Mouse (Mus musculus) kidney, embryonic 14.5 days (tissue): ENCODE measurements around the gene Arnt2. TPM values are rescaled to one million over a fixed set of nuclear protein-coding genes. Genes with fewer than 3 reads are reported as not detected.

ENCODE experiments used
- ATAC-seq: fragments of 200-750 bp; cut with Nextera tagmentation; 2 replicates; pipeline ENCODE4 v1.8.0; 2017; ENCODE audit warnings: moderate number of reproducible peaks, mild to moderate bottlenecking, moderate TSS enrichment, moderate library complexity; ENCODE audit not compliant: low FRiP score, low TSS enrichment
- H3K27ac ChIP-seq: fragments of 300-500 bp; sonication (generic); 2 replicates; pipeline ENCODE4 v1.5.1; 2014; ENCODE audit warnings: low read depth, mild to moderate bottlenecking, low read length, moderate library complexity, mixed read lengths
- H3K27me3 ChIP-seq: fragments of 300-500 bp; sonication (generic); 2 replicates; pipeline ENCODE4 v1.6.1; 2014; ENCODE audit warnings: mild to moderate bottlenecking, low read length; ENCODE audit not compliant: control insufficient read depth, insufficient read depth
- H3K36me3 ChIP-seq: fragments of 300-500 bp; sonication (generic); 2 replicates; pipeline ENCODE4 v1.6.1; 2014; ENCODE audit warnings: low read length, mixed read lengths; ENCODE audit not compliant: control insufficient read depth, insufficient read depth
- H3K4me1 ChIP-seq: fragments of 300-500 bp; sonication (generic); 2 replicates; pipeline ENCODE4 v1.6.1; 2014; ENCODE audit warnings: low read length, mixed read lengths; ENCODE audit not compliant: control insufficient read depth, insufficient read depth
- H3K4me2 ChIP-seq: fragments of 300-500 bp; sonication (generic); replicated peaks from 2 replicates; pipeline ENCODE4 v1.6.1; 2014; ENCODE audit warnings: low read depth, mild to moderate bottlenecking, low read length
- H3K4me3 ChIP-seq: fragments of 300-500 bp; sonication (generic); 2 replicates; pipeline ENCODE4 v1.5.1; 2014; ENCODE audit warnings: mild to moderate bottlenecking, low read length
- H3K9ac ChIP-seq: fragments of 300-500 bp; sonication (generic); 2 replicates; pipeline ENCODE4 v1.6.1; 2014; ENCODE audit warnings: low read depth, mild to moderate bottlenecking, low read length, moderate library complexity
- H3K9me3 ChIP-seq: fragments of 300-500 bp; sonication (generic); 2 replicates; pipeline ENCODE4 v1.6.1; 2016; ENCODE audit warnings: low read length; ENCODE audit not compliant: control insufficient read depth
- WGBS: fragments of 180-500 bp; shearing (Covaris S2); extraction: QIAGEN DNeasy Blood & Tissue Kit; methylation state at CpG from one replicate; pipeline ENCODE4 v1.1.7; 2014; 5-methylcytosine and 5-hydroxymethylcytosine counted together
- polyA plus RNA-seq: library from polyadenylated mRNA; unstranded; fragments of >200 nt; fragmentation: Nextera tagmentation; extraction: Ambion mirVana; gene quantifications from 2 replicates; pipeline ENCODE4 v1.2.1, GENCODE M21; 2014

Gene Arnt2
- polyA plus RNA-seq, 1 experiment from 2014 or later: 10.5 TPM

GRCm38 (mm10) chr7:84382346-84382745 lies 27.6 kb downstream of the Arnt2 start:
- WGBS: 86% methylated on average over 3 of the region's 3 CpGs
- H3K4me2 ChIP-seq: no peak overlapping the region
- no peaks in the 10 kb centered on the region for H3K36me3 ChIP-seq
- no peak for ATAC-seq
- H3K9ac ChIP-seq: no peak overlapping the region
- no peak overlapping the region for H3K4me3 ChIP-seq
- no peak overlapping the region for H3K27ac ChIP-seq
- H3K9me3 ChIP-seq: no peaks in the 10 kb centered on the region
- 0 out of 2 replicates have a peak, but pooled peaks cover 3% of the 10 kb centered on the region for H3K4me1 ChIP-seq
- H3K27me3 ChIP-seq: no peaks in the 10 kb centered on the region

- no peak overlapping the region for H3K27ac ChIP-seq
Measured at GRCm38 (mm10) chr7:84380810-84381209, 29.2 kb downstream of the Arnt2 start.

DNA sequence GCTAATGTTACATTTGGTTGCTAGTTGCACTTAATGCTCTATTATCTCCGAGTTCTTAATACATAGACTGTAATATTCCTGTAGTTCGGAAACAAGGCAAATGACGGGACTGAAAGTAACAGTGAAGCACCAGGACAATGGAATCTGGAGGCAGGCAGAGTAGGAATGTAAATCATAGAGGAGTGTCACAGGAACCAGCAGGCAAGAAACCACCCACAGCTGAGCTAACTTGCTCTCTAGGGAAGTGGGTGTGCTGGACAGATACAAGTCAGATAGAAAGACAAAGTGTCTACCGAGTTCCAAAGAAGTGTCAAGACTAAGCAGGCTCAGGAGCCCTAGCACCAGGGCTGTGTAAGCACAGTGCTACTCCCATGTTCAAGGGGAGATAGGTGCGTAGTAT lies 32.6 kb downstream of the Arnt2 start:
- Histone ChIP-seq H3K4me3 (no peak overlapping the region), H3K9ac (no peak overlapping the region), H3K27me3 (no peaks in the 10 kb centered on the region), H3K9me3 (no peaks in the 10 kb centered on the region), H3K4me2 (no peak overlapping the region), H3K4me1 (0 out of 2 replicates have a peak, but pooled peaks cover 3% of the 10 kb centered on the region), H3K27ac (no peak overlapping the region), H3K36me3 (no peaks in the 10 kb centered on the region)
- no peak for ATAC-seq
- 42% methylated on average over 5 of the region's 5 CpGs for WGBS

More at GRCm38 (mm10) chr7:84380810-84381209, 29.2 kb downstream of the Arnt2 start:
- Histone ChIP-seq H3K4me2 (no peak overlapping the region), H3K9me3 (no peaks in the 10 kb centered on the region), H3K4me1 (0 out of 2 replicates have a peak, but pooled peaks cover 3% of the 10 kb centered on the region), H3K36me3 (no peaks in the 10 kb centered on the region), H3K4me3 (no peak overlapping the region), H3K9ac (no peak overlapping the region), H3K27me3 (no peaks in the 10 kb centered on the region)
- no peak for ATAC-seq

GRCm38 (mm10) chr7:84373691-84374090 lies 36.3 kb downstream of the Arnt2 start:
- Histone ChIP-seq H3K9ac (no peak overlapping the region), H3K27ac (no peak overlapping the region), H3K4me2 (no peak overlapping the region), H3K9me3 (no peaks in the 10 kb centered on the region), H3K27me3 (no peaks in the 10 kb centered on the region), H3K4me1 (0 out of 2 replicates have a peak, but pooled peaks cover 3% of the 10 kb centered on the region), H3K36me3 (no peaks in the 10 kb centered on the region), H3K4me3 (no peak overlapping the region)
- 91% methylated on average over 4 of the region's 4 CpGs for WGBS
- no peak for ATAC-seq

DNA sequence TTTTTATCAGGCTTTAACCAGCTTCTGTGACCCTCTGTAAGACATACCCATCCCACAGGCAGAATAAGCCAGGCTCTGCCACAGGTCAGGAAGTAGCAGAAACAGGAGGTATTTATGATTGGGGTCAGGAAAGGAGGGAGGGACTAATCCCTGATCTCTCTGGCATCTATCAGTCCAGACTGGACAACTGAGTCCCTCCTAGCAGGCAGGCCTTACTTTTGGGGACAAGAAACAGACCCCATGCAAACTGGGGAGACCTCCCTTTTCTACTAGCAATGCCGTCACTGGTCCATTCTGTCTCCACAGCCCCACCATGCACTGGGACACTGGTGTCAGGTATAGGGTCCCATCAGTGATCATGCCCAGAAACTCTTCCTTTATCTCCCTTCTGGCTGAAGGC lies 37.1 kb downstream of the Arnt2 start:
- no peak overlapping the region for H3K9ac ChIP-seq
- no peak overlapping the region for H3K4me3 ChIP-seq
- no peak overlapping the region for H3K4me2 ChIP-seq
- 0 out of 2 replicates have a peak, but pooled peaks cover 3% of the 10 kb centered on the region for H3K4me1 ChIP-seq
- no peaks in the 10 kb centered on the region for H3K9me3 ChIP-seq
- no peak for ATAC-seq
- WGBS: 100% methylated on average over 1 of the region's 1 CpGs
- H3K36me3 ChIP-seq: no peaks in the 10 kb centered on the region
- H3K27me3 ChIP-seq: no peaks in the 10 kb centered on the region
- no peak overlapping the region for H3K27ac ChIP-seq

DNA sequence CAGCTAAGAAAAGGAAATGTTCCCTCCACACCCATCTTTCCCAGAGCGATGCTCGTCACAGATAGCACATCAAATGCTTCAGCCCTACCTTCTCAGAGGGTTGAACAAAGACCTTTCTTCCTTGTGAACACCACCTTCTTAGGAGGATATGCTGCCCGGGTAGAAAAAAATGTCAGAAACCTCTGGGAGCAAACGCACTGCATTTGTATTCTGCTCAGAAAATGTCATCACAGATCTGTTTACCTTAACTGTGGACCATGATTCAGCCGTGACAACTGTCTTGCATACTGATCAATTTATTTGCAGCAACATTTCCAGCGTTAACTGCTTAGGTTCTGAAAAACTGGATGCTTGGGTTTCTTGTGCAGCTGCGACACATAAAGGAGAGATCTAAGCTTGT lies 37.7 kb downstream of the Arnt2 start:
- Histone ChIP-seq H3K4me1 (no peaks in the 10 kb centered on the region), H3K27ac (no peak overlapping the region), H3K36me3 (no peaks in the 10 kb centered on the region), H3K9me3 (no peaks in the 10 kb centered on the region), H3K27me3 (no peaks in the 10 kb centered on the region), H3K9ac (no peak overlapping the region), H3K4me3 (no peak overlapping the region), H3K4me2 (no peak overlapping the region)
- 59% methylated on average over 7 of the region's 7 CpGs for WGBS
- no peak for ATAC-seq

DNA sequence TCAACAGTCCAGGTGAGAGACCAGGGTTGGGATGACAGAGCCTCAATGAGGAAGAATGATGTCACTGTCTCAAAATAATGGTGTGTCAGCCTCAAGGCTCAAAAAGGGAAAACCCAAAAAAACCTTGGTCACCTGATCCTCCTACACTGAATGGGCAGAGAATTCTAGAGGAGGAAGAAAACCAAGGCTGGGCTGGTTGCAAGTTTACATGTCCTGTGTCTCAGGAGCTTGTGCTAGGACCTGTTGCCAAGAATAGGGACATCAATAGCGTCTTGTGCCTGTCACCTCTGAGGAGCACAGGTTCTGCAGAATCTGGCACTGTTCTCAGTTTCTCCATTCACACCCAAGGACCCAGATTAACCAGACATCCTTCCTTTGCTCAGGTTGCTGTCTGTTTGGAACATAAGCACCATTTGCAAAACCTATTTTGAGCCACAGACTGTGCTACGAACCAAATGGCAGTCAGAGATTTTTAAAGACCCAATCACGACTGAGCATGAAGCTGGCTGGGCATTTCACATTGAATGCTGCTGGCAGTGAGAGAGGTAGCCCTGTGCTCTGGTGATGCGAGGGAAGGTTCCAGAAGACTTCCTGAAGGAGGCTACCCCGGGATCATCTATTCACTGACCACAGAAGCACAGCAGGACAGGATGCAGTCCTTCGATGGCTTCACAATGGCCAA lies 38.9 kb downstream of the Arnt2 start:
- WGBS: 88% methylated on average over 6 of the region's 6 CpGs
- Histone ChIP-seq H3K4me1 (no peaks in the 10 kb centered on the region), H3K9ac (no peak overlapping the region), H3K27ac (no peak overlapping the region), H3K36me3 (no peaks in the 10 kb centered on the region), H3K27me3 (no peaks in the 10 kb centered on the region), H3K4me3 (no peak overlapping the region), H3K9me3 (no peaks in the 10 kb centered on the region), H3K4me2 (no peak overlapping the region)
- no peak for ATAC-seq

- no peak overlapping the region for H3K9ac ChIP-seq
- H3K27me3 ChIP-seq: no peaks in the 10 kb centered on the region
- ATAC-seq: 0 out of 2 replicates have a peak, but pooled peaks have one; percentile 20
- no peaks in the 10 kb centered on the region for H3K36me3 ChIP-seq
- H3K4me2 ChIP-seq: no peak overlapping the region
- no peaks in the 10 kb centered on the region for H3K9me3 ChIP-seq
- WGBS: 65% methylated on average over 4 of the region's 4 CpGs
- peaks cover 6% of the 10 kb centered on the region for H3K4me1 ChIP-seq
- H3K27ac ChIP-seq: no peak overlapping the region
- H3K4me3 ChIP-seq: no peak overlapping the region
Measured at GRCm38 (mm10) chr7:84366251-84366650, 43.7 kb downstream of the Arnt2 start.

DNA sequence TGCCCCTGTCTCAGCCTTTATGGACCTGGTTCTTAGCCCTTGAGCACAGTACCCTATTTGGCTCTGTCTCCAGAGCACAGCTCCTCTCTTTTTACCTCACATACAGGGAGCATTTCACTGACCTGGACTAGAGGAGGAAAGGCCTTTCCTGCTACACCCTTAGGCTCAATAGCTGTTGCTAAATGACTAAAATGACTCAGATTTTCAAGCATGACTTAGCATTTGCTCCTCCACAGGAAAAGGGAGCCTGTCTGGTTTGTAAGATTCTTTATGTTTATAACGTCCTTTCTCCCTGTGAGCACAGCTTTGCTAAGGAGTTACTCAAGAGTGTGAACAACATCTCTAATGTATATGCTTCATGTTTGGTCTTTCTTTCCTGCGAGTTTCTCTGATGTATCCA lies 47.3 kb downstream of the Arnt2 start:
- 40% methylated on average over 2 of the region's 2 CpGs for WGBS
- Histone ChIP-seq H3K36me3 (no peaks in the 10 kb centered on the region), H3K4me3 (no peak overlapping the region), H3K4me1 (peaks cover 6% of the 10 kb centered on the region), H3K4me2 (no peak overlapping the region), H3K27ac (no peak overlapping the region), H3K27me3 (no peaks in the 10 kb centered on the region), H3K9me3 (no peaks in the 10 kb centered on the region), H3K9ac (no peak overlapping the region)
- no peak for ATAC-seq
